Mouse (Mus musculus) layer of hippocampus, adult 11-12 months (tissue): ENCODE measurements at regions not wholly inside any gene's neighbourhood (a gene's known extent, or its start where the extent isn't known, plus 50 kb on each side); places are given as distances from the start of the nearest gene placed in this dataset.

Source experiments
- DNase-seq: peaks from one replicate; pipeline ENCODE4 v3.0.0; 2022; ENCODE audit warnings: low spot score

DNA sequence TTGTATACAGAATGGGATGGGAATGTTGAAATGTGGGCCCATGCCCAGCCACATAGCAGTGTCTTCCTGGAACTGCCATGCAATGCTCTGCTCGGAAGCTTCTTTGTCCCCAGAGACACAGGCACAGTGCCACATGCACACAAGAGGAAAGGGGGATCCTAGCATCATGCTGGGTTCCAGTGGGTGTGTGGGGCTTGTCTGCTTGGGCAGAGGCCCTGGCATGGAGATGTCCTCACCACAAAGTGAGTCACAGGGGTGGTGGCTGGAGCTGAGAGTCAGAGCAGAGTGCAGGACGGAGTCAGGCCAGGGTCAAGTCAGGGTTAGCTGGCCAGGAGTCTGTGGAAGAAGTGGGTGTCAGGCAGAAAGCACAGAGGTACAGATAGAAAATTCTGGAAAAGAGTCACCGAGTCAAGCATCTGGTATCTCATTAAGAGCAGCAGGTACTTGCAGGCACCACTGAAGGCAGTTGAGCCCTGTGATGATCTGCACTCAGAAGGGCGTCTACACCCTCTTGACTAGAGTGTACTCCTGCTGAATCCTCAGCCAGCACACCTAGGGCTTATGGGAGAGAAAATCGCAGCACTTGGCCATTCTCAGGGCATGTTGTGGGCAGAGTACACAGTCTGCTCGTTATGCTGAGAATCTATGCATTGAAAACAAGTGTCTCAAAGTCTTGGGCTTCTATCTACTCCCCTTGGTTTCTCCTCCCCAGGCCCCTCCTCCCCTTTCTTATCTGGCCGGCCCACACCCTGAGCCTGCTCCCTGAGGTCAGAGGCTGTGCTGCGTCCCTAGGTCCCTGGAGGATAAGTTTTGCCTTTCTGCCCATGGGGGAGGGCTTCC, 85.3 kb downstream of the Ackr3 start:
- DNase-seq = no peak

DNA sequence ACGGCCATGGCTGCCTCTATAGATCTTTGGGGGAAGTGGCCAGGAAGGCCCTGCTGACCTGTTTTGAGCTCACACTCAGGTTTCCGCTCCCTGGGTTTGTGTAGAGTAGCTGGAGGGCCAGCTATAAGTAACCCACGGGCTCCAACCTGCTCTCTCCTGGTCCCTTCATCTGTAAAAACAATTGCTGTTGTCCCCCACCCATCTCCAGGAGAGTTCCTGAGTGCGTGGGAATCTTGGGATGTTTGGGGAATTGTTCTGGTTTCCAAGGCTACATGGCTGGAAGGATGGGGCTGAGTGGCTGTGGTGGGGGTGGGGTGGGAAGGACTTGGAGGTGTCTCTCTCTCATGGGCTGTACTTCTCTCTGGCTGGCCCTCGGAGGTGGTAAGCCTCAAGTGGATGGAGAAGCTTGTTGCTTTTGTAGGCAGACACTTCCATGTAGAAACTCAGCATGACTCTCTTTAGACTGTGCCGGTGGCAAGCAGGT, 86.0 kb downstream of the Ackr3 start:
- no peak for DNase-seq

DNA sequence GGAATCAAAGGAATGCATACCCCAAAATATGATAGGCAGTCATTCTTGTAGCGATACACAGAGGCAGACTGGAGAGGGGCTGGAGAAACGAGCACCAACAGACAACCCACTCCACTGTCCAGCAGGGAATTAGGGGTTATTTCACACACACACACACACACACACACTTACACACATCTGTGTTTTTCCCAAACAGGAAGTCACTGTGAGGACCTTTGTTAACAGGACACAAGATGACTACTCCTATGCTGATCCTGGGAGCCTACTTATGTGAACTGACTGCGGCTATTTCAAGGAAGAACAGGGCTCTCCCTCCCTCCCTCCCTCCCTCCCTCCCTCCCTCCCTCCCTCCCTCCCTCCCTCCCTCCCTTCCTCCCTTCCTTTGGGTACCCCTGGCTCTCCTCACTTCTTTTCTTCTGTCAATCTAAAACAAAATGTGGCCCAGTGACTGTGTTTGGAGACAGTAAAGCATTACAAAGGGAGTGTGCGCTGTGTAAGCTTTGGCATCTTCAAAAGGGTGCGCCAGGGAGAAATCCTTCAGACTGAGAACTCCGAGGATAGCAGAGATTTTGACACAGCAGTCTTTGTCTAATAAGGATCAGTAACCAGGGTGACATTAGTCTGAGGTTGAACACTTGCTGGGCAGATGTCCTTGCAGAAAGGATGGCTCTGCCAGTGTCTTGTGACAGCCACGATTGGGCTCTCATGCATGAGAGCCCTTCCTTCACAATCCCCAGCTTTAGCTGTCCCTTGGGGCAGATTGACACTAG, 86.8 kb downstream of the Ackr3 start:
- DNase-seq = no peak

- no peak for DNase-seq
Observed at GRCm38 (mm10) chr1:90291256-90291655, 87.5 kb downstream of the Ackr3 start.

GRCm38 (mm10) chr1:90297751-90298150, 94.0 kb downstream of the Ackr3 start:
- no peak for DNase-seq

GRCm38 (mm10) chr1:90300229-90300628, 96.4 kb downstream of the Ackr3 start:
- DNase-seq = no peak

GRCm38 (mm10) chr1:90304331-90304730, 100.6 kb downstream of the Ackr3 start:
- no peak for DNase-seq

GRCm38 (mm10) chr1:90311016-90311415, 107.2 kb downstream of the Ackr3 start:
- no peak for DNase-seq

DNA sequence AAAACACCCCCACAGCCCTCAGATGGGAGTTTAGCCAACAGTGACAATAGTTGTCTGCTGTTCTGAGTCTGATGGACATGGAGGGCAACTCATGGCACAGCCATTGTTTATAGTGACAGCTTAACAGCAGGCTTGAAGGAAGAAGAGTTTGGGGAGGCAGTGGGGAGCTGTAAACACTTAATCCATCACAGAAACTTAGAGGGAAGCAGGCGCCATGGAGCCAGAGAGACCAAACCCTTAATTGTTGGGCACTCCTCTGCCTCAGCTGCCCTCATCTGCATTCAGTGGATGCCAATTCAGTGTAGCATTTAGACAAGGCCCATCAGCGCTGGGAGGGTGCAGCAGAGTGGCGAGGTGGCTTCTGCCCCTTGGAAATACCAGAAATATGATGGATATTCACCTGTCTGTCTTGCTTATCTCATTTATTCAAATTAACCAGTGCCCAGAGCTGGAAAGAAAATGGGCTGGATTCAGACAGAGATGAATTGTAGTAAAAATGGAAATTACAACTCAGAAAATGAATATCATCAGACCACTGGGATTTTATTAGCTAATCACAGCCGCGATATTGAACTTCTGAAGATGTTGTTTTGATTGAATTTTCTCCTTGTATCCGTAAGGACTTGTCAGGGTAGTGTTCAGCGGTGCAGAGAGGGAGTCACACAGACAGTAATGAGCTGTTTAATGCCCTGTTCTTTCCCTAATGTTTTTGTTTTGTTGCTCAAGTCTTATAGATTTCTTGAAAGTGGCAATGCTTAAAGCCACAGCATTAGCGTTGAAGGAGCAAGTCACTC, 108.1 kb downstream of the Ackr3 start:
- DNase-seq = no peak

GRCm38 (mm10) chr1:90313750-90314359, 110.1 kb downstream of the Ackr3 start:
- DNase-seq = no peak

GRCm38 (mm10) chr1:90317902-90318301, 114.1 kb downstream of the Ackr3 start:
- DNase-seq = no peak

DNA sequence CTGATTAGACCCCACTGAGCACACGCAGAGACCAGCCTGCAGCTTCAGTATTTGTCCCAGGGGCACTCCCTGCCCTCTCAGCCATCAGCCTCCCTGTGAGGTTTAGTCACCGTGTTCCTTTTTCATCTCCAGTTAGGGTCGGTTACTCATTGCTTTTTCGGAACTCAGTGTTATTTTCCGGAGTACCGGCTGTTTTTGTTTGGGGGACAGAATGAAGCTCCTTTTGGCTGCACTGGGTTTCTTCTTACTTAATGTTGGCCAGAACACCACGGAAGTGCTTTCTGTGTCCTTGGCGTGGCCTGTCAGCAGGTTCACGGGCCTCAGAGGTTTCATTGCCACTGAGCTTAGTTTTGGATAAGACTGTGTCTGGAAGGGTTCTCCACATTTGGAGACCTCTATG, 114.7 kb downstream of the Ackr3 start:
- no peak for DNase-seq

DNA sequence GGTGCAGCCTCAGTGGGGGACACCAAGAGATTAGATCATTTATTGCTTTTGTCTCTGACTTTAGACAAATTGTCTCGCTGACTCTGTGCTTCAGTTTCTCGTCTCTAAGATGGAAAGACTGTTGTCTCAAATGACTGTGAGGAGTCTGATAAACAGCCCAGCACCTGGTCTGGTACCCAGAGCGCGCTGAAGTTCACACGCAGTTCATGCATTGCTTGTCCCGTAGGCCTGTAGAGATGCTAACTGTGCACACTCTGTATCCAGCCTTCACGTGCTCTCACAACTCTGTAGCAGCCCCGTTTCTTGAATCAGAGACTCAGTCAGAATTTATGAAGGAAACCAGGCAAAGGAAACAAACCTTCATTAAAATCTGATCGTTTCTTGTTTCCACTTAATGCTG, 116.7 kb downstream of the Ackr3 start:
- DNase-seq = no peak

DNA sequence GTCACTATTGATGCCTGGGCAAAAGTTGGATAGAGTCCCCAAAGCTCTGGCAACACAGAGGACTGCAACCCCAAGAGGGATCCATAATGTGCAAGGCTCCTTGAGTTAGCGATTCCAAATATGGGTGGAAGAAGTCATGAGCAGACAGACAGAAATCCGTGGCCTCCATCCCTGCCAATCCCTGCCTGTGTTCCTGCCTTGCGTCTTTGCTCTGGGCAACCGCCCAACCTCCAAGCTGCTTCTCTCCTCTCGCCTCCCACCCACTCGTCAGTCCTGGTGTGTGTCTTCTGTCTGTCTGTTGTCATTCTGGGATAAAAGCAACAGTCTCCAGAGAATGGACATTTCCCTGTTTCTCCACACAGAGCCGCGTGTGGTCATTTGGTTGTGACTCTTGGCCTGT, 117.7 kb downstream of the Ackr3 start:
- DNase-seq = peak; percentile 19

DNA sequence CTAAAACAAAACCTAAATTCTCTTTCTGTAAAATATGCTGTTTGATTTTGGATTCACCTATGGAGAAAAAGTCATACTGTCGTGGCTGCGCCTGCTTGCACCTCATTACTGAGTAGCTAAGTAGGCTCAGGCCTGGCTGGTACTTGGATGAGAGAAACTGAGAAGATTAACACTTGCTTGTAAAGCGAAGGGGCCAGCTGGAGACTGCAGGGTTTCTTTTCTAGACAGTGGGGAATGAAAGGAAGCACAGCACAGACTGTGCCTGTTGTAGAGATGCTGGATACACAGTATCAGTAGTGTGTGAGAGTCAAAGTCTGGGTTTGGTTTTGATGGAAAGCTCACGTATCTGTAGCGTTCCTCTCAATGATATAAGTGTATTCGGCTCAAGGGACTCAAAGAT, 123.5 kb downstream of the Ackr3 start:
- DNase-seq = no peak

- DNase-seq = no peak
Observed at GRCm38 (mm10) chr1:90332531-90332930, 128.8 kb downstream of the Ackr3 start.

DNA sequence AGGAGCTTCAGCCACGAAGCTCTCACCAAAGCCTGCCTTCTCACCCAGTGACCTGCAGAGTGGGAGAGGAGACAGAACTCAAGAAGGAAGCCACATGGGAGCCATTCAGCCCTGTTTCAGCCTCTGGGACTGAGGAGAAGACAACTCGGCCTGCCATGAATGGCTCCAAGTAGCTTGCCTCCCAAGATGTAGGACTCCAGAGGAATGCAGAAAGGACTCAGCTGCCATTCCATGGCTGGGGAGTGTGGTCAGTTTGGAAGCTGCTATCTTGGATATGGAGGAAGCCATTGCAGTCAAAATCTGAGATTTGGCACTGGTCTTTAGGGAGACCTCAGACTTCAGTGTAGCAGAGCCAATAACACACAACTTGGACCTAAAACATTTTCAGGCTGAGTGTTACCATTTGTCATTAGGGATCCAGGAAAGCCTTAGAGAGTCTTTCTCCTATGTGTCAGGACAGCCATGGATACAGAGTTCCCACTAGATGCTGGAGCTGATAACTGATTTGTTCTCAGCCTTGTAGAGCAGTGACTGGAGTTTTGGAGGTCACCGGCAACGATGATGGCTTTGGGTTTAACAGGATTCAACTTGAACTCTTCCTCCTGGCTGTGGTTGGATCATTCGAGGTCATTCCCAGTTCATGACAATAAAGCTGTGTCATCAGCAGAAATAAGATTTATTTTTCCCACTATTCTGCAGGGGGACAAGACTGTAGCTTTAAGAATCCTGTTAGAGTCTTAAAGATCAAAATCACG, 130.1 kb downstream of the Ackr3 start:
- DNase-seq = no peak

- DNase-seq = no peak
Observed at GRCm38 (mm10) chr1:90335001-90335747, 131.4 kb downstream of the Ackr3 start.

DNA sequence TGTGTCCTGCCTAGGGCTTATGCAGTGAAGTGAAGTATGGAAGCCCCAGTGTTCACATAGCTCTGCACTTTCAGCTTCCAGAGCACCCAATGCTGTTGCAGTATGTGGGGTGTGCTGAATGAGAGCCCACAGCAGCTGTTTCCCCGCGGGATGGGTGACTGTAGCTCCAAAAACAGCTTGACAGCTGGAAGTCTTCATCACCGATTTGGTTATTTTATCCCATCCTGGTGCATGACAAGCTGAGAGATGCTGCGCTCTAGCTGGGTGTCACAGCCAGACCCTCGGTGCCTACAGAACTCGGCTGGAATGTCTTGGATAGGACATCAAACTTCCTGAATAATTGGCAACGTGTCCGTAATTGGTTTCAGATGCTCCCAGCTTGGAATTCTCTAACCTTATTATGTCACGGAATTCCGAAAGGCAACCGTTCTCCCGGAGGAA, 134.1 kb downstream of the Ackr3 start:
- no peak for DNase-seq

- DNase-seq = no peak
Observed at GRCm38 (mm10) chr1:90342346-90342745, 138.6 kb downstream of the Ackr3 start.
